Mouse (Mus musculus) MEL (cell line): ENCODE results near the gene Slc28a2.

Experiments
- CTCF ChIP-seq, 3 experiments: IDR thresholded peaks in 2 of 3; conservative IDR thresholded peaks in 1 of 3; 2 replicates each; pipeline ENCODE4 v1.5.1; 2011 to 2012; ENCODE audit warnings: low read length in 3 of 3, low read depth in 2 of 3, mild to moderate bottlenecking in 2 of 3, improper control_type of control experiment in 1 of 3, inconsistent platforms in 1 of 3, mixed read lengths in 1 of 3, moderate library complexity in 1 of 3; ENCODE audit not compliant: control insufficient read depth in 1 of 3, insufficient read depth in 1 of 3, poor library complexity in 1 of 3, severe bottlenecking in 1 of 3
- E2F4 ChIP-seq: IDR thresholded peaks from 2 replicates; pipeline ENCODE4 v1.6.1; 2011; ENCODE audit warnings: low read depth, low read length, improper control_type of control experiment, borderline replicate concordance
- GABPA ChIP-seq: IDR thresholded peaks from 2 replicates; pipeline ENCODE4 v1.6.1; 2012; ENCODE audit warnings: low read depth, mild to moderate bottlenecking, inconsistent platforms, low read length, improper control_type of control experiment, moderate library complexity
- GATA1 ChIP-seq: IDR thresholded peaks from 2 replicates; pipeline ENCODE4 v1.6.1; 2011; ENCODE audit warnings: low read depth, low read length, improper control_type of control experiment
- MXI1 ChIP-seq: IDR thresholded peaks from 2 replicates; pipeline ENCODE4 v1.6.1; 2011; ENCODE audit warnings: mild to moderate bottlenecking, low read depth, low read length, improper control_type of control experiment
- SMC3 ChIP-seq: IDR thresholded peaks from 2 replicates; pipeline ENCODE4 v1.6.1; 2011; ENCODE audit warnings: low read depth, low read length, improper control_type of control experiment
- TBP ChIP-seq: IDR thresholded peaks from 2 replicates; pipeline ENCODE4 v1.8.0; 2011; ENCODE audit warnings: low read depth, low read length, improper control_type of control experiment

GRCm38 (mm10) chr2:122466901-122467300 is 40.6 kb downstream of the Slc28a2 start:
- TF ChIP-seq CTCF (IDR thresholded peaks at IDR 0.05 in 2 of 3, conservative IDR thresholded peaks at IDR 0.05 in 1 of 3; ENCODE audit: control insufficient read depth in 1 of 3, insufficient read depth in 1 of 3, low read depth in 2 of 3, low read length in 3 of 3, poor library complexity in 1 of 3, severe bottlenecking in 1 of 3), result no peak
- TF ChIP-seq GATA1, result no peak
- no peak for TF ChIP-seq GABPA
- no peak for TF ChIP-seq E2F4
- no peak for TF ChIP-seq MXI1
- TF ChIP-seq TBP, result no peak
- no peak for TF ChIP-seq SMC3
